Mouse (Mus musculus): ENCODE results near the gene Iqcc.

GRCm38 (mm10) chr4:129585773-129586172 lies 33.1 kb downstream of the Iqcc start:
- TF ChIP-seq CTCF (IDR thresholded peaks at IDR 0.05; ENCODE audit: borderline replicate concordance, extremely low read depth, insufficient read depth, insufficient read length) (no peak), POLR2A (IDR thresholded peaks at IDR 0.05; ENCODE audit: borderline replicate concordance, extremely low read depth, insufficient read depth, insufficient read length, poor library complexity, severe bottlenecking) (no peak)

Data from brain, embryonic 14.5 days (tissue).